Mouse (Mus musculus): ENCODE results near the gene Bgn. TPM values are rescaled to one million over a fixed set of nuclear protein-coding genes. Genes with fewer than 3 reads are reported as not detected.

The Bgn gene
- polyA plus RNA-seq, 1 experiment: 77.7 TPM

DNA sequence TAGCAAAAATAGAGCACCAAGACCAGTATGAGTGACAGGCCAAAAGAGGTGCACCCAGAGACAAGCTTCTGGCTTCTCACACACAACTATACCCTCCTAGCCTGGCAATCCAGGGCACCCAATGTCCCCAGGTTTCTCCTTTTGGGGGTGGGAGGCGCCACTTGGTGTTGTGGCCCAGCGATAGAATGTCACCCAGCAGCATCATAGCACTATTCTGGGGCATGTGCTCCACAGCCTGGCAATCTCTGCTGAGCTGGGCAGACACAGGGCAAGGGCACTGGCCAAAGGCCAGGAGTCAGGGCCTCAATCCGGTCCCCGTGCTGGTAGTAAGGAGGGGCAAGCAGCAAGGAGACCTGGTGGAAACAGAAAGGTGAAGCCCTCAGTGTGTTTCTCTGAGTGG is 13.3 kb downstream of the Bgn start:
- H3K27ac ChIP-seq (ENCODE audit: insufficient read depth, low read length): no peak overlapping the region
- H3K4me1 ChIP-seq (ENCODE audit: control insufficient read depth, insufficient read depth, low read length): no peaks in the 10 kb centered on the region
- H3K9ac ChIP-seq (ENCODE audit: low read depth, poor library complexity, severe bottlenecking): no peak overlapping the region
- no peaks in the 10 kb centered on the region for H3K36me3 ChIP-seq (ENCODE audit: control insufficient read depth, insufficient read depth, low read length, poor library complexity, severe bottlenecking)
- no peak overlapping the region for H3K4me3 ChIP-seq (ENCODE audit: low read depth, low read length)
- no peak for TF ChIP-seq POLR2A (IDR thresholded peaks at IDR 0.05; ENCODE audit: insufficient read depth, low read length)
- TF ChIP-seq EP300 (IDR thresholded peaks at IDR 0.05; ENCODE audit: insufficient read depth, low read depth, low read length): no peak
- no peak for TF ChIP-seq CTCF (IDR thresholded peaks at IDR 0.05; ENCODE audit: low read depth, low read length)
- H3K27me3 ChIP-seq (ENCODE audit: control insufficient read depth, insufficient read depth, low read length, poor library complexity, severe bottlenecking): no peaks in the 10 kb centered on the region
- H3K9me3 ChIP-seq (replicated peaks; ENCODE audit: control insufficient read depth, insufficient read depth, low read length, poor library complexity, severe bottlenecking): no peaks in the 10 kb centered on the region

GRCm38 (mm10) chrX:73505130-73505735 is 21.8 kb downstream of the Bgn start:
- TF ChIP-seq EP300 (IDR thresholded peaks at IDR 0.05; ENCODE audit: insufficient read depth, low read depth, low read length) (no peak), POLR2A (IDR thresholded peaks at IDR 0.05; ENCODE audit: insufficient read depth, low read length) (no peak), CTCF (IDR thresholded peaks at IDR 0.05; ENCODE audit: low read depth, low read length) (no peak)
- no peak overlapping the region for H3K4me3 ChIP-seq (ENCODE audit: low read depth, low read length)
- no peaks in the 10 kb centered on the region; the same call in none of the 2 replicates for H3K27me3 ChIP-seq (ENCODE audit: control insufficient read depth, insufficient read depth, low read length, poor library complexity, severe bottlenecking)

DNA sequence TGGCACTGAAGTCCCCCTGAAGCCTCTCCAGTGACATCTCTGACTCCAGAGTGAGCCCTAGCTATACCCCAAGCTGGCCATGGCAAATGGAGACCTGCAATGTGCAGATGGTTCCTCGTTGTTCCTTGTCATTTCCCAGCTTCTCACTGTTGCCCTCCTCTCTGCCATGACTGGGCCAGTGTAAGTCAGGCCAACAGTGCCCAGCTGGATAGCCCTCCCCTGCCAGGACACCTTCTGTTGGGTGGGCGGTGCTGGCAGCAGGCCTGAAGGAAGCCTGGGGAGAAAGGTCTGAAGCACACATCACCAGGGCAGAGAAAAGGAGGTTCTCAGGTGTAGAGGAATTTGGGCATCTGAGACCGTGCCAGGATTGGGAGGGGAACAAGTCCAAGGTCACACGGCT is 23.2 kb downstream of the Bgn start:
- no peaks in the 10 kb centered on the region; the same call in none of the 2 replicates for H3K27me3 ChIP-seq (ENCODE audit: control insufficient read depth, insufficient read depth, low read length, poor library complexity, severe bottlenecking)

More at GRCm38 (mm10) chrX:73505130-73505735, 21.8 kb downstream of the Bgn start:
- Histone ChIP-seq H3K27ac (ENCODE audit: insufficient read depth, low read length) (no peak overlapping the region), H3K4me1 (ENCODE audit: control insufficient read depth, insufficient read depth, low read length) (no peaks in the 10 kb centered on the region), H3K36me3 (ENCODE audit: control insufficient read depth, insufficient read depth, low read length, poor library complexity, severe bottlenecking) (no peaks in the 10 kb centered on the region), H3K9ac (ENCODE audit: low read depth, poor library complexity, severe bottlenecking) (no peak overlapping the region), H3K9me3 (replicated peaks; ENCODE audit: control insufficient read depth, insufficient read depth, low read length, poor library complexity, severe bottlenecking) (no peaks in the 10 kb centered on the region)

DNA sequence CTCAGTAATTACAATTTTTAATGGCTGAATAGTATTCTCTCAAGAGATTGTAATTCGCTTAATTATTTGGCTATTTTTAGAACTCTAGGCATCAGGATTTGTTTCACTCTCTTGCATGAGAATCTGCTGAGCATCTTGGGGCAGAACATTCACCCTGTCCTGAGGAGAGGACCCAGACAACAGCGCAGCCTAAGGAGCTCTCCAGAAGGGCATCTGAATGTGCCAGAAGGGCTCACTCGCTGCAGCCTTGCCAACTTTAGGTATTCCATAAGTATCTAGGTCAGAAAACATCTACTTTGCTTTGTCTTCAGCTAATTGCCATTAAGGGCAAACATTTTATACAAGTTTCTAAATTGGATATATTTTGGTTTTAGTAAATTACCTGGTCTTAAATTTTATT is 25.8 kb downstream of the Bgn start:
- Histone ChIP-seq H3K27me3 (ENCODE audit: control insufficient read depth, insufficient read depth, low read length, poor library complexity, severe bottlenecking) (no peaks in the 10 kb centered on the region), H3K36me3 (ENCODE audit: control insufficient read depth, insufficient read depth, low read length, poor library complexity, severe bottlenecking) (no peaks in the 10 kb centered on the region), H3K4me1 (ENCODE audit: control insufficient read depth, insufficient read depth, low read length) (no peaks in the 10 kb centered on the region), H3K4me3 (ENCODE audit: low read depth, low read length) (no peak overlapping the region), H3K9ac (ENCODE audit: low read depth, poor library complexity, severe bottlenecking) (no peak overlapping the region), H3K9me3 (replicated peaks; ENCODE audit: control insufficient read depth, insufficient read depth, low read length, poor library complexity, severe bottlenecking) (no peaks in the 10 kb centered on the region), H3K27ac (ENCODE audit: insufficient read depth, low read length) (no peak overlapping the region)
- TF ChIP-seq EP300 (IDR thresholded peaks at IDR 0.05; ENCODE audit: insufficient read depth, low read depth, low read length) (no peak), CTCF (IDR thresholded peaks at IDR 0.05; ENCODE audit: low read depth, low read length) (no peak), POLR2A (IDR thresholded peaks at IDR 0.05; ENCODE audit: insufficient read depth, low read length) (no peak)

More for the DNA sequence above, 23.2 kb downstream of the Bgn start:
- Histone ChIP-seq H3K9me3 (replicated peaks; ENCODE audit: control insufficient read depth, insufficient read depth, low read length, poor library complexity, severe bottlenecking) (no peaks in the 10 kb centered on the region), H3K4me3 (ENCODE audit: low read depth, low read length) (no peak overlapping the region), H3K4me1 (ENCODE audit: control insufficient read depth, insufficient read depth, low read length) (no peaks in the 10 kb centered on the region), H3K36me3 (ENCODE audit: control insufficient read depth, insufficient read depth, low read length, poor library complexity, severe bottlenecking) (no peaks in the 10 kb centered on the region), H3K9ac (ENCODE audit: low read depth, poor library complexity, severe bottlenecking) (no peak overlapping the region), H3K27ac (ENCODE audit: insufficient read depth, low read length) (no peak overlapping the region)
- TF ChIP-seq EP300 (IDR thresholded peaks at IDR 0.05; ENCODE audit: insufficient read depth, low read depth, low read length): no peak
- no peak for TF ChIP-seq POLR2A (IDR thresholded peaks at IDR 0.05; ENCODE audit: insufficient read depth, low read length)
- no peak for TF ChIP-seq CTCF (IDR thresholded peaks at IDR 0.05; ENCODE audit: low read depth, low read length)

DNA sequence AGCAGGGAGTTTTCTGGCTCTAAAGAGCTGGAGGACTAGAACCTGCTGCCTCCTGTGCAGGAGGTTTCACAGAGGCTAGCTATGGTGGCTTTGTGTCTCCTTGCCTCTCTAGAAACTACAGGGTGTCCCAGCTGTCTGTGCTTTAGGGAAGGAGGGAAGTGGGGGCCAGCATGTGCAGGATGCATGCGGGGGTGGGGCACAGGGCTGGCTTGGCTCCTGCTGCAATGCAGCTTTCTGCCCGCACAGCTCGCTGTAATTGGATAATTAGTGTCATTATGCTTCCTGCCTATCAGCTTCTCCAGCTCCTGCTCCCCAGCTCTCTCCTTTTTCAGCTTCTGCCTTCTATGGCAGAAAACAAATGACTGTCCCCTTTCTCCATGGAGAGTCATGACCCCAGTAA is 29.5 kb downstream of the Bgn start:
- Histone ChIP-seq H3K4me1 (ENCODE audit: control insufficient read depth, insufficient read depth, low read length) (no peaks in the 10 kb centered on the region), H3K36me3 (ENCODE audit: control insufficient read depth, insufficient read depth, low read length, poor library complexity, severe bottlenecking) (no peaks in the 10 kb centered on the region), H3K4me3 (ENCODE audit: low read depth, low read length) (no peak overlapping the region), H3K9ac (ENCODE audit: low read depth, poor library complexity, severe bottlenecking) (no peak overlapping the region), H3K27ac (ENCODE audit: insufficient read depth, low read length) (no peak overlapping the region), H3K9me3 (replicated peaks; ENCODE audit: control insufficient read depth, insufficient read depth, low read length, poor library complexity, severe bottlenecking) (no peaks in the 10 kb centered on the region), H3K27me3 (ENCODE audit: control insufficient read depth, insufficient read depth, low read length, poor library complexity, severe bottlenecking) (no peaks in the 10 kb centered on the region)
- TF ChIP-seq EP300 (IDR thresholded peaks at IDR 0.05; ENCODE audit: insufficient read depth, low read depth, low read length) (no peak), POLR2A (IDR thresholded peaks at IDR 0.05; ENCODE audit: insufficient read depth, low read length) (no peak), CTCF (IDR thresholded peaks at IDR 0.05; ENCODE audit: low read depth, low read length) (no peak)

GRCm38 (mm10) chrX:73516556-73516955 is 33.2 kb downstream of the Bgn start:
- H3K4me1 ChIP-seq (ENCODE audit: control insufficient read depth, insufficient read depth, low read length): no peaks in the 10 kb centered on the region
- no peaks in the 10 kb centered on the region for H3K36me3 ChIP-seq (ENCODE audit: control insufficient read depth, insufficient read depth, low read length, poor library complexity, severe bottlenecking)
- no peaks in the 10 kb centered on the region for H3K27me3 ChIP-seq (ENCODE audit: control insufficient read depth, insufficient read depth, low read length, poor library complexity, severe bottlenecking)
- H3K27ac ChIP-seq (ENCODE audit: insufficient read depth, low read length): no peak overlapping the region
- TF ChIP-seq EP300 (IDR thresholded peaks at IDR 0.05; ENCODE audit: insufficient read depth, low read depth, low read length) (no peak), CTCF (IDR thresholded peaks at IDR 0.05; ENCODE audit: low read depth, low read length) (no peak), POLR2A (IDR thresholded peaks at IDR 0.05; ENCODE audit: insufficient read depth, low read length) (no peak)
- H3K9me3 ChIP-seq (replicated peaks; ENCODE audit: control insufficient read depth, insufficient read depth, low read length, poor library complexity, severe bottlenecking): no peaks in the 10 kb centered on the region
- no peak overlapping the region for H3K4me3 ChIP-seq (ENCODE audit: low read depth, low read length)
- H3K9ac ChIP-seq (ENCODE audit: low read depth, poor library complexity, severe bottlenecking): no peak overlapping the region

Data from ES-Bruce4 (cell line).